Comparison of ENCODE assay signal across 8 mouse cellular contexts in the genomic region with DNA sequence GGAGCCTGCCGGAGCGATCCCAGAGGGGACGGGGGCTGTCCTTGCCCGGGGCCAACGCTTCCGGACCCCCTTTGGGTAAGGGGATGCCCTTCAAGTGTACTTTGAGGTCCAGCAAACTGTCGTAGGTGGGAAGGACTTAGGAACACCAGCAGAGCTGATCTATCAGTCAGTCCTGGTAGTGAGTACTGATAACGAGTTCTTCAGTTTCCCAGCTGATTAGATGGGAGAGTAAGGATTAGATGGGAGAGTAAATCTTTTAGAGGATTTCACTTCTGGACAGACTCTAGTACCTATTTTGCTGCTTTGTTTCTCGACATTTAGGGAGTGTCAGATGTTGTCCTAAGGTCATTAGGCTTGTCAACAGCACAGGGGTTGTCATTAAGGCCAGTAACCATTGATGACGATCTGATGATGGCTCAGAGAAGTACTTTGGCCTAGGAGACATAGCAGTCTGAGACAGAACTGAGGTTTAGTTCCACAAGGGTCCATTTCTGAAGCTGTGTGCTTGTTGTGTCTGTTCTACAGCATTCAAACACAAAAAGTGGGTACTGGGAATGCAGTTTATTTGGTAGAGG. TPM values are rescaled to one million over a fixed set of nuclear protein-coding genes. Genes with fewer than 3 reads are reported as not detected.
A peak's percentile ranks its signal among the peaks of the same experiment; 100 is the strongest.
DNase-seq lines count a peak whose midpoint lies in the region; ATAC-seq and TF ChIP-seq lines count a peak whose summit lies in the region.

No protein-coding gene starts in this region.

- intact Hi-C loops in left cerebral cortex, postnatal 36 days (cut with DNase I) = no loop called here

- H3K4me1 ChIP-seq in lung, embryonic 15.5 days = peaks cover 10% of the 10 kb centered on the region
- H3K4me1 ChIP-seq in embryonic facial prominence, embryonic 11.5 days (ENCODE audit: control insufficient read depth, insufficient read depth, low read length) = no peaks in the 10 kb centered on the region
- peaks cover 10% of the 10 kb centered on the region for H3K4me1 ChIP-seq in intestine, embryonic 16.5 days (ENCODE audit: control insufficient read depth, insufficient read depth, low read length)
- H3K4me1 ChIP-seq in small intestine, adult 2 months (ENCODE audit: control insufficient read depth, insufficient read depth, insufficient read length, low read length) = peaks cover 6% of the 10 kb centered on the region

- no peaks in the 10 kb centered on the region for H3K27me3 ChIP-seq in lung, embryonic 15.5 days
- no peaks in the 10 kb centered on the region for H3K27me3 ChIP-seq in embryonic facial prominence, embryonic 11.5 days (ENCODE audit: control insufficient read depth, insufficient read depth, low read length)
- H3K27me3 ChIP-seq in intestine, embryonic 16.5 days (replicated peaks; ENCODE audit: control insufficient read depth, insufficient read depth, low read length) = no peaks in the 10 kb centered on the region
- no peaks in the 10 kb centered on the region for H3K27me3 ChIP-seq in small intestine, adult 2 months (ENCODE audit: control insufficient read depth, insufficient read depth, low read length)

- under 1% methylated on average over 10 of the region's 10 CpGs for WGBS in lung, embryonic 15.5 days
- WGBS in embryonic facial prominence, embryonic 11.5 days = 2% methylated on average over 10 of the region's 10 CpGs
- WGBS in intestine, embryonic 16.5 days = under 1% methylated on average over 10 of the region's 10 CpGs
- 1% methylated on average over 10 of the region's 10 CpGs for WGBS in small intestine, adult 2 months

- TF ChIP-seq CTCF in small intestine, adult 2 months (IDR thresholded peaks at IDR 0.05; ENCODE audit: extremely low read depth, insufficient read length, insufficient replicate concordance, low read depth, low read length) = no peak

- peak overlapping the region; percentile 77 for H3K27ac ChIP-seq in lung, embryonic 15.5 days
- no peak overlapping the region for H3K27ac ChIP-seq in embryonic facial prominence, embryonic 11.5 days (replicated peaks; ENCODE audit: low read depth, low read length)
- peak overlapping the region; percentile 71 for H3K27ac ChIP-seq in intestine, embryonic 16.5 days (ENCODE audit: low read length)
- H3K27ac ChIP-seq in small intestine, adult 2 months (ENCODE audit: insufficient read depth, low read depth, low read length) = peak overlapping the region; percentile 84

- H3K9me3 ChIP-seq in lung, embryonic 15.5 days = no peaks in the 10 kb centered on the region
- H3K9me3 ChIP-seq in embryonic facial prominence, embryonic 11.5 days (replicated peaks; ENCODE audit: control insufficient read depth, low read length) = no peaks in the 10 kb centered on the region
- H3K9me3 ChIP-seq in intestine, embryonic 16.5 days (ENCODE audit: control insufficient read depth, low read length) = no peaks in the 10 kb centered on the region

- H3K4me3 ChIP-seq in lung, embryonic 15.5 days = peak overlapping the region; percentile 94
- peak overlapping the region; percentile 89 for H3K4me3 ChIP-seq in embryonic facial prominence, embryonic 11.5 days (ENCODE audit: low read depth, low read length)
- peak overlapping the region; percentile 88 for H3K4me3 ChIP-seq in intestine, embryonic 16.5 days (ENCODE audit: low read length)
- peak overlapping the region; percentile 88 for H3K4me3 ChIP-seq in small intestine, adult 2 months (ENCODE audit: low read depth, low read length)

- ATAC-seq in lung, embryonic 15.5 days (ENCODE audit: borderline replicate concordance, extremely low read depth, low FRiP score, low TSS enrichment) = peak; percentile 55; the same call in 1 of the 2 replicates
- ATAC-seq in embryonic facial prominence, embryonic 11.5 days (replicated peaks; ENCODE audit: insufficient number of reproducible peaks, low FRiP score, low TSS enrichment, low read depth) = peak; percentile 56; the same call in 1 of the 2 replicates
- no peak; the same call in 1 of the 2 replicates for ATAC-seq in intestine, embryonic 16.5 days

- DNase-seq in lung, postnatal 14 days = no peak
- DNase-seq in embryonic facial prominence, embryonic 11.5 days (ENCODE audit: low spot score) = peak; percentile 18
- no peak for DNase-seq in left cerebral cortex, postnatal 36 days (ENCODE audit: low spot score in 2 of 2)
- DNase-seq in ovary, adult 18-20 months (ENCODE audit: low spot score) = no peak
- no peak for DNase-seq in cerebellum, adult 11 months

- H3K4me2 ChIP-seq in lung, embryonic 15.5 days = peak overlapping the region; percentile 60
- H3K4me2 ChIP-seq in embryonic facial prominence, embryonic 11.5 days (ENCODE audit: low read depth, low read length) = peak overlapping the region; percentile 38
- H3K4me2 ChIP-seq in intestine, embryonic 16.5 days (ENCODE audit: low read depth, low read length) = peak overlapping the region; percentile 67

- peak overlapping the region; percentile 90 for H3K9ac ChIP-seq in lung, embryonic 15.5 days
- peak overlapping the region; percentile 91 for H3K9ac ChIP-seq in embryonic facial prominence, embryonic 11.5 days (replicated peaks; ENCODE audit: low read length)
- H3K9ac ChIP-seq in intestine, embryonic 16.5 days (ENCODE audit: low read depth, low read length) = peak overlapping the region; percentile 95

- no peak for TF ChIP-seq POLR2A in small intestine, adult 2 months (IDR thresholded peaks at IDR 0.05; ENCODE audit: low read depth, low read length)

- peaks cover 5% of the 10 kb centered on the region for H3K36me3 ChIP-seq in lung, embryonic 15.5 days
- H3K36me3 ChIP-seq in embryonic facial prominence, embryonic 11.5 days (replicated peaks; ENCODE audit: control insufficient read depth, insufficient read depth, low read depth, low read length) = no peaks in the 10 kb centered on the region; the same call in 1 of the 2 replicates
- H3K36me3 ChIP-seq in intestine, embryonic 16.5 days (ENCODE audit: control insufficient read depth, insufficient read depth, low read length) = no peaks in the 10 kb centered on the region
- H3K36me3 ChIP-seq in small intestine, adult 2 months (ENCODE audit: control insufficient read depth, insufficient read depth, low read length) = peaks cover 6% of the 10 kb centered on the region; the same call in 1 of the 2 replicates

RNA-seq across cellular contexts. Expression of a gene that starts 5.2 kb away (rescaled TPM):
- 5.7 and 6.0 TPM in 2 replicates for polyA plus RNA-seq in lung, embryonic 15.5 days (2015; fragmentation: Nextera tagmentation; extraction: Ambion mirVana)
- 9.8 and 10.0 TPM in 2 replicates for polyA plus RNA-seq in embryonic facial prominence, embryonic 11.5 days (2014; fragmentation: Nextera tagmentation; extraction: Ambion mirVana)
- 5.7 and 5.8 TPM in 2 replicates for polyA plus RNA-seq in intestine, embryonic 16.5 days (2015; fragmentation: Nextera tagmentation; extraction: Ambion mirVana)
- polyA plus RNA-seq in small intestine, adult 2 months (2012; rRNA removed) = 0.15 and 0.42 TPM in 2 replicates
- 1 to 10 TPM; 5.2 to 6.5 TPM for total RNA-seq in left cerebral cortex, postnatal 36 days (2021)

RNA-seq across cellular contexts. Expression of a gene that starts 28.1 kb away (rescaled TPM):
- 109 and 116 TPM in 2 replicates for polyA plus RNA-seq in lung, embryonic 15.5 days (2015; fragmentation: Nextera tagmentation; extraction: Ambion mirVana)
- polyA plus RNA-seq in embryonic facial prominence, embryonic 11.5 days (2014; fragmentation: Nextera tagmentation; extraction: Ambion mirVana) = 126 and 134 TPM in 2 replicates
- 140 and 141 TPM in 2 replicates for polyA plus RNA-seq in intestine, embryonic 16.5 days (2015; fragmentation: Nextera tagmentation; extraction: Ambion mirVana)
- 8.8 and 17.4 TPM in 2 replicates for polyA plus RNA-seq in small intestine, adult 2 months (2012; rRNA removed)
- total RNA-seq in left cerebral cortex, postnatal 36 days (2021) = 100 to 1,000 TPM; 143 TPM

RNA-seq across cellular contexts. Expression of a gene that starts 43.4 kb away (rescaled TPM):
- polyA plus RNA-seq in lung, embryonic 15.5 days (2015; fragmentation: Nextera tagmentation; extraction: Ambion mirVana) = 94.1 and 97.4 TPM in 2 replicates
- polyA plus RNA-seq in embryonic facial prominence, embryonic 11.5 days (2014; fragmentation: Nextera tagmentation; extraction: Ambion mirVana) = 107 and 113 TPM in 2 replicates
- 54.0 and 64.5 TPM in 2 replicates for polyA plus RNA-seq in intestine, embryonic 16.5 days (2015; fragmentation: Nextera tagmentation; extraction: Ambion mirVana)
- 4.5 and 8.7 TPM in 2 replicates for polyA plus RNA-seq in small intestine, adult 2 months (2012; rRNA removed)
- 10 to 100 TPM; 28.4 to 28.7 TPM for total RNA-seq in left cerebral cortex, postnatal 36 days (2021)
